Mouse (Mus musculus) intestine, embryonic 14.5 days (tissue): Measurements from ENCODE around the gene Pdik1l. TPM values are rescaled to one million over a fixed set of nuclear protein-coding genes. Genes with fewer than 3 reads are reported as not detected.

ENCODE experiments used
- ATAC-seq: fragments of 200-750 bp; cut with Nextera tagmentation; replicated peaks from 2 replicates; pipeline ENCODE4 v1.8.0; 2017; ENCODE audit warnings: low read depth, moderate number of reproducible peaks, moderate TSS enrichment, moderate library complexity; ENCODE audit not compliant: low FRiP score, low TSS enrichment
- DNase-seq: peaks from one replicate; pipeline ENCODE4 v3.0.0-alpha.2; 2018; ENCODE audit warnings: low spot score
- H3K27ac ChIP-seq: fragments of 300-500 bp; sonication (generic); 2 replicates; pipeline ENCODE4 v1.5.1; 2014; ENCODE audit warnings: low read depth, mild to moderate bottlenecking, control low read depth
- H3K27me3 ChIP-seq: fragments of 300-500 bp; sonication (generic); replicated peaks from 2 replicates; pipeline ENCODE4 v1.6.1; 2014; ENCODE audit warnings: low read length, control low read depth; ENCODE audit not compliant: control insufficient read depth, insufficient read depth
- H3K36me3 ChIP-seq: fragments of 300-500 bp; sonication (generic); 2 replicates; pipeline ENCODE4 v1.6.1; 2014; ENCODE audit warnings: low read length, control low read depth; ENCODE audit not compliant: control insufficient read depth, insufficient read depth
- H3K4me1 ChIP-seq: fragments of 300-500 bp; sonication (generic); replicated peaks from 2 replicates; pipeline ENCODE4 v1.6.1; 2014; ENCODE audit warnings: low read length, control low read depth, mixed read lengths; ENCODE audit not compliant: control insufficient read depth, insufficient read depth
- H3K4me2 ChIP-seq: fragments of 300-500 bp; sonication (generic); 2 replicates; pipeline ENCODE4 v1.6.1; 2014; ENCODE audit warnings: low read length
- H3K4me3 ChIP-seq: fragments of 300-500 bp; sonication (generic); 2 replicates; pipeline ENCODE4 v1.5.1; 2014; ENCODE audit warnings: low read depth, low read length, control low read depth, mixed read lengths
- H3K9ac ChIP-seq: fragments of 300-500 bp; sonication (generic); 2 replicates; pipeline ENCODE4 v1.6.1; 2014; ENCODE audit warnings: mild to moderate bottlenecking, low read length
- H3K9me3 ChIP-seq: fragments of 300-500 bp; sonication (generic); 2 replicates; pipeline ENCODE4 v1.6.1; 2016; ENCODE audit warnings: low read length, control low read depth; ENCODE audit not compliant: control insufficient read depth
- WGBS: fragments of 180-500 bp; shearing (Covaris S2); extraction: QIAGEN DNeasy Blood & Tissue Kit; methylation state at CpG from one replicate; pipeline ENCODE4 v1.1.7; 2014; 5-methylcytosine and 5-hydroxymethylcytosine counted together
- polyA plus RNA-seq: library from polyadenylated mRNA; unstranded; fragments of >200 nt; fragmentation: Nextera tagmentation; extraction: Ambion mirVana; gene quantifications from 2 replicates; pipeline ENCODE4 v1.2.1, GENCODE M21; 2014

The Pdik1l gene
- 18.4 and 20.5 TPM in 2 replicates for polyA plus RNA-seq

DNA sequence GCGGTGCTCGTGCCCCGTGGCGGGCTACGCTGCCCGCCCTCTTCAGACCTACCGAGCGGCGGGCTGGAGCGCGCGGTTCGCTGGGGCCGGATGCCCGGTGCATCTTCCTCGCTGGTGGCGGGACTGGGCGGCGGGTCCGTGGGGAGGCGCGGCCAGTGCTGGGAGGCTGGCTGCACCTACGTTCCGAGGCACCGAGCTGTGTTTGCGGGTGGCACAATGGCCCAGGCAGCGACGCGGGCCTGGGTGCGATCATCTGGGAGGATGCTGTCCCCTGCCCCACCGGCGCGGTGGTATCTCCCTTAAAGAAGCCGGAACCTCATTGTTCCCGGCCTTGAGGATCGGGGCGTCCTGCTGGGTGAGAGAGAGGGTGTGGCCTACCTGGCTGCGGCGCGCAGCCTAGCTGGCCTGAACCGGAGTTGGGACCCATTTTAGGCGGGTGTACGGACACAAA, at the start of gene Pdik1l:
Gene Pdik1l, minus strand, starts transcription at position 321 of the 451 bp plus-strand sequence.
- peak within 1 kb of the TSS; percentile 89 for H3K4me2 ChIP-seq

DNA sequence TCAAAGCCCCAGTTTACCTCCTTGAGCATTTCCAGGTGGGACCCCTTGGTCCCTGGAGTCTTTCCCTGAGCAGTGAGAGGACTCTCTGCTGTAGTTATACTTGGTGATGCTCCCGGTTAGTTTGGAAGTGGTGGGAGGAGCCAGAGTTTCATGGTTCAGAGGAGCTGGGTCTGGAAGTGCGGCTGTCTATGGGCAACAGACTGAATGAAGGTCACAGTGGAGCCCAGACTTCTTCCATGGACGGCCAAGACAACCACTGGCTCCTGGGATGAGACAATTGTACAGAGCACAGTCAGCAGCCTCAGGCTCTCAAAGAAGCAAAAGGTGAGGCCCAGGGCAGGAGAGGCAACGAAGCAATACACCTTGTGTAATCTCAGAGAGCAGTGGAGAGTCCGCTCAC, 42.6 kb upstream of the Pdik1l start:
- Histone ChIP-seq H3K27me3 (no peaks in the 10 kb centered on the region), H3K9ac (no peak overlapping the region), H3K4me3 (no peak overlapping the region), H3K27ac (no peak overlapping the region), H3K9me3 (no peaks in the 10 kb centered on the region), H3K36me3 (no peaks in the 10 kb centered on the region), H3K4me1 (no peaks in the 10 kb centered on the region), H3K4me2 (no peak overlapping the region)
- WGBS: 68% methylated on average over 5 of the region's 5 CpGs
- DNase-seq (no peak), ATAC-seq (no peak)

More for the DNA sequence above, at the start of gene Pdik1l:
- H3K36me3 ChIP-seq: peaks cover 21% of the 10 kb centered on the region
- peak within 1 kb of the TSS; percentile 97 for H3K9ac ChIP-seq
- H3K4me3 ChIP-seq: peak within 1 kb of the TSS; percentile 97
- DNase-seq (peak; percentile 91), ATAC-seq (peak; percentile 83)
- peaks cover 23% of the 10 kb centered on the region for H3K4me1 ChIP-seq
- no peaks in the 10 kb centered on the region for H3K9me3 ChIP-seq
- H3K27me3 ChIP-seq: no peaks in the 10 kb centered on the region
- WGBS: under 1% methylated on average over 40 of the region's 43 CpGs
- peak within 1 kb of the TSS; percentile 99 for H3K27ac ChIP-seq

- Histone ChIP-seq H3K9me3 (no peaks in the 10 kb centered on the region), H3K27me3 (no peaks in the 10 kb centered on the region), H3K4me2 (no peak overlapping the region), H3K4me1 (no peaks in the 10 kb centered on the region; the same call in 1 of the 2 replicates), H3K9ac (no peak overlapping the region), H3K27ac (no peak overlapping the region), H3K4me3 (no peak overlapping the region), H3K36me3 (no peaks in the 10 kb centered on the region)
- DNase-seq (no peak), ATAC-seq (no peak)
- WGBS: 85% methylated on average over 8 of the region's 8 CpGs
Measured at GRCm38 (mm10) chr4:134328832-134329231, 41.1 kb upstream of the Pdik1l start.

DNA sequence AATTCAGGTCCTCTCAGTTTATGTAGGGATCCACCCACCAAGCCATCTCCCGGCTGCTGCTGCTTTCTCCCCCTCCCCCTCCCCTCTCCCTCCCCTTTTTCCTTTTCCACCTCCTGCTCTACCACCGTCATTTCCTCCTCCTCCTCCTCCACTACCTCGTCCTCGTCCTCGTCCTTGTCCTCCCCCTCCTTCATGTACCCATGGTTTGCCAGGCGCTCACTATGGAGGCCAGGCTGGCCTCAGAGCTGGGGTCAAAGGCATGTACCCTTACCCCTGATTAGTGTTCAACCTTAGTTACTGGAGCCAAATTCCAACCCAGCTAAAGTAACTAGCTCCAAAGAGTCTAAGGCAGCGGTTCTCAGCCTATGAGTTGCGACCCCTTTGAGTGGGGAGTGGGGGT, 40.5 kb upstream of the Pdik1l start:
- Histone ChIP-seq H3K27me3 (no peaks in the 10 kb centered on the region), H3K27ac (no peak overlapping the region), H3K4me1 (no peaks in the 10 kb centered on the region; the same call in 1 of the 2 replicates), H3K36me3 (no peaks in the 10 kb centered on the region), H3K9ac (no peak overlapping the region), H3K4me3 (no peak overlapping the region), H3K9me3 (no peaks in the 10 kb centered on the region), H3K4me2 (no peak overlapping the region)
- 53% methylated on average over 8 of the region's 8 CpGs for whole genome bisulfite sequencing
- DNase-seq (no peak), ATAC-seq (no peak)

DNA sequence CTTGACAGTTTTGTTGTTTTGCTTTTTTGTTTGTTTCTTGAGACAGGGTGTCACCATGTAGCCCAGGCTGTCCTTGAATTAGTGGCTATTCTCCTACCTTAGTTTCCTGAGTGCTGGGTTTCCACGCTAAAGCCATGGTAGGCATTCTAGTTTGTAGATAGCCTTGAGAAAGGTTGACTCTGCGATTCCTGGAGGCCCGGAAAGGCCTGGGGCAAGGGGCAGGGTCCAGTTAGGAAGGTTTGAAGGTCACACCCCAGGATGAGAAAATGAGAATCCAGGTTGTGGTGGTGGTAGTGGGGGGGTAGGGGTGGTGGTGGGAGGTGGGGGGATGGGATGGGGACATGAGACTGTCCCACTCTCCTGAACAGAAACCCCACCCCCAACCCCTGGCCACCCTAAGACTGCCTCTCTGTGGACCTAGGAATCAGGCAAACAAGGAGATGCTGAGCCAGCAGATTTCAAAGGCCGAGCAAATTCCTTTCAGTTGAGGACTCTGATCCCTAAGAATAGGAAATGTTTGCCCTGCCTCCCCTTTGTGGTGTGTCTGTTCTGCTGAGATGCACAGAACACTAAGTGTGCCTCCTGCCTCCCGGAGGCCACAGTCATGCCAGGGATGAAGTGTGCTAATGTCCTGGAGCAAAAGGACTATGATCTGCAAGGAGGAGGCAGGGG, 39.3 kb upstream of the Pdik1l start:
- no peak overlapping the region for H3K9ac ChIP-seq
- no peaks in the 10 kb centered on the region for H3K36me3 ChIP-seq
- no peak overlapping the region for H3K4me2 ChIP-seq
- DNase-seq (no peak), ATAC-seq (no peak)
- H3K27ac ChIP-seq: no peak overlapping the region
- no peaks in the 10 kb centered on the region for H3K9me3 ChIP-seq
- H3K4me3 ChIP-seq: no peak overlapping the region
- H3K27me3 ChIP-seq: no peaks in the 10 kb centered on the region
- H3K4me1 ChIP-seq: no peaks in the 10 kb centered on the region; the same call in 1 of the 2 replicates
- 62% methylated on average over 5 of the region's 5 CpGs for WGBS

DNA sequence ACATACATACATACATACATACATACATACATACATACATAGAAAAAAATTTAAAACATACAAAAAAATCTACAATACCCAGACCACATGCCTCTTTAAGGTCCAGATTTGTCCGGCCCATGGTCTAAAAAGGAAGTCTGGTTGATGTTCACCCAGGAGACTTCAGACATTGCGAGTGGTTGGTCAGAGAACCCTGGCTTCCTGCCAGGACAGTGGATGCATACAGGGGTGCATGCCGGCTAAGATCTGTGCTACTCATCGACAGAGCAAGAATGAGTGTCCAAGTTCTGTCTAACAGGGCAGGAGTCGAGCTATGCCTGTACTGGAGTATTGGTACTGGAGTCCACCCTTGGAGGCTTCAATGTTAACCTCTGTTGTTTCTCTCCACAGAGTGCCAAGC, 37.0 kb upstream of the Pdik1l start:
- Histone ChIP-seq H3K4me3 (no peak overlapping the region), H3K27me3 (no peaks in the 10 kb centered on the region), H3K36me3 (no peaks in the 10 kb centered on the region), H3K4me1 (no peaks in the 10 kb centered on the region; the same call in 1 of the 2 replicates), H3K4me2 (no peak overlapping the region), H3K9ac (no peak overlapping the region), H3K9me3 (no peaks in the 10 kb centered on the region), H3K27ac (no peak overlapping the region)
- 66% methylated on average over 5 of the region's 5 CpGs for WGBS
- ATAC-seq: no peak
- no peak for DNase-seq

- no peaks in the 10 kb centered on the region for H3K9me3 ChIP-seq
- 65% methylated on average over 3 of the region's 3 CpGs for WGBS
- no peaks in the 10 kb centered on the region for H3K27me3 ChIP-seq
- ATAC-seq (no peak), DNase-seq (no peak)
- H3K27ac ChIP-seq: no peak overlapping the region
- H3K4me2 ChIP-seq: no peak overlapping the region
- no peaks in the 10 kb centered on the region for H3K36me3 ChIP-seq
- no peak overlapping the region for H3K9ac ChIP-seq
- no peak overlapping the region for H3K4me3 ChIP-seq
- no peaks in the 10 kb centered on the region; the same call in 1 of the 2 replicates for H3K4me1 ChIP-seq
Measured at GRCm38 (mm10) chr4:134321524-134321923, 33.8 kb upstream of the Pdik1l start.

DNA sequence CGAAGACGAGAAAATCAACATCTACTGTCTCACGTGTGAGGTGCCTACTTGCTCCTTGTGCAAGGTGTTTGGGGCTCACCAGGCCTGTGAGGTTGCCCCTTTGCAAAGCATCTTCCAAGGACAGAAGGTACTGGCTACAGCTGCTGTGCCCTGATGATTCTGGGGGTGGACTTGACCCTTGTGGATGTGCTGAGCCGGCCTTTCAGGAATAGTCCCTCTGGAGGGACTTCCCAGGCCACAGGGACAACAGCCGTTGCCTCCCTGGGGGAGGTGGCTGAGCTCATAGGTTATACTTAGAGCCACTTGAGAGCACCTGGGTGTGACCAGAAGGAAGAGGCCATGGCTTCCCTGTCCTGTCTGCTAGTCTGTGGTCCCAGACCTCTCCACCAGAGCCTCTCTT, 32.0 kb upstream of the Pdik1l start:
- H3K4me2 ChIP-seq: no peak overlapping the region
- WGBS: 68% methylated on average over 5 of the region's 5 CpGs
- H3K9ac ChIP-seq: no peak overlapping the region
- no peak overlapping the region for H3K4me3 ChIP-seq
- no peaks in the 10 kb centered on the region for H3K9me3 ChIP-seq
- no peak for ATAC-seq
- DNase-seq: no peak
- no peak overlapping the region for H3K27ac ChIP-seq
- no peaks in the 10 kb centered on the region; the same call in 1 of the 2 replicates for H3K4me1 ChIP-seq
- H3K36me3 ChIP-seq: no peaks in the 10 kb centered on the region
- H3K27me3 ChIP-seq: no peaks in the 10 kb centered on the region

DNA sequence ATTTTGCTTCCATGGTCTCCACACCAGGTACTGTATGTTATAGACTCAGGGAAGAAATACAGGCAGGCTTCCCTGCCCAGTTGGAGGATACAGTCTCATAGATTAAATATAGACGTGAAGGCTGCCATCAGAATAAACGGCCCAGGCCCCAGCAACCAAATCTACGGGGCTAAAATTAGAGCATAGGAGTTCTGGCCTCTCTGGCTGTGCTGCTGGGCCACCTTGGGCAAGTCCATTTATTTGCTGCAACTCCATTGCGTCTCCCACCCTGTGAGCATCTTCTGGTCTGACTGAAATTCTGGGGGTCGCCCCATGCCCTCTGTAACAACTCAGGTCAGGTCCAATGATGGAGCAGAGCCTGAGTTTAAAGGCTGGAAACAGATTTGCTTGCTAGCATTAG, 31.4 kb upstream of the Pdik1l start:
- Histone ChIP-seq H3K27ac (no peak overlapping the region), H3K27me3 (no peaks in the 10 kb centered on the region), H3K4me1 (no peaks in the 10 kb centered on the region; the same call in 1 of the 2 replicates), H3K36me3 (no peaks in the 10 kb centered on the region), H3K9ac (no peak overlapping the region), H3K4me3 (no peak overlapping the region), H3K4me2 (no peak overlapping the region), H3K9me3 (no peaks in the 10 kb centered on the region)
- no peak for DNase-seq
- WGBS: 87% methylated on average over 5 of the region's 5 CpGs
- no peak for ATAC-seq
